Mouse (Mus musculus) adrenal gland, postnatal 10 days (tissue): ENCODE measurements at regions not wholly inside any gene's neighbourhood (a gene's known extent, or its start where the extent isn't known, plus 50 kb on each side); places are given as distances from the start of the nearest gene placed in this dataset.
A peak's percentile ranks its signal among the peaks of the same experiment; 100 is the strongest.

Experiments used
- DNase-seq: peaks from one replicate; pipeline ENCODE4 v3.0.0; 2021; ENCODE audit warnings: mixed read lengths

GRCm38 (mm10) chr14:31945125-31945524 is 83.7 kb upstream of the Galnt15 start:
- DNase-seq: peak; percentile 29

DNA sequence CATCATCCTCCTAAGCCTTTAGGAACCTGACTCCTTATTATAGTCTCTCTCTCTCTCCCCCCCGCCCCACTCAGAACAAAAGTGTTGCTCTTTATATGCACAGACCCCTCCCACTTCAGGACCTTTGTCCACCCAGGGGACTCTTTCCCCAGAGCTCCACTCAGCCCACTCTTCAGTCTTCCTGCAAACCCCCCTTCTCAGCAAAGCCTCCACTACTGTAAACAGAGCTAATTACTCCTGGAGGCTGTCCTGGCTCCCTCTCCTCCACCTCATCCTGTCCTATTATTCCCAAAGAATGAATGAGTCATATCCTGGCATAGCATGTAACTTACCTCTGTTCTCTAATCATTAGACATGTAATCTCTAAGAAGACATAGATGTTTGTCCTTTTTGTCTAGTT is 82.8 kb upstream of the Galnt15 start:
- DNase-seq: no peak

DNA sequence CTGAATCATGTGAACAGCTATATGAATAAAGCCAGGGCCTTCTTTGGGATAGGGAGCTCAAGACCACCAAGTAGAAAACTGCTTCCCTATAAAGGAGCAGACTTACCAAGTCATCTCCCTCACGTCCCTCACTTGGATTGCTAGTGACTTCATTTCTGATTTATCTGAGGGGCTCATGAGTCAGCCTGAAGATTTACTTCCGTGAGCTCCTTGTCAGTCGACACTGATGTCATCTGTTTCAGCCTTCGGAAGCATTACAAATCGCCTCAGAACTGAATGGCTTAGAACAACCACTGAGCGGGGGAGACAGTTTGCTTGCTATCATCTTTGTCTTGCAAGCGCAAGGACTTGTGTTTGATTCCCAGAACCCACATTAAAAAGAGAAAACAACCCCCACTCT is 81.5 kb upstream of the Galnt15 start:
- DNase-seq: no peak

DNA sequence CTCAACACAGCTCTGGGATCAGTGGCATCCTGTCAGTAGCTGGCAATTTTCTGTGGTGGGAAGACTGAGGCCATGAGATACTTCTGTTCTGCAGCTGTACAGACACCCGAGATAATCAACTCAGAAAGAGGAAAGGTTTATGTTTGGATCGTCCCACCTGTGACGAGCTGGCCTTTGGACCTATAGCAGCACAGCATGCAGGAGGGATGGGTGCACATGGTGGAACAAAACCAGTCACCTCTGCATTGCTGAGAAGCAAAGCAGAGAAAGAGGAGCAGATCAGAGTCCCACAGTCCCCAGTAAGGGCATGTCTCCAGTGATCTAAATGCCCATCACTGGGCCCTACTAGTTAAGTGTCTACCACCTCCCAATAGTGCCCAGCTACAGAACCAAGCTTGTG is 76.9 kb upstream of the Galnt15 start:
- no peak for DNase-seq

GRCm38 (mm10) chr14:31953783-31954182 is 75.0 kb upstream of the Galnt15 start:
- no peak for DNase-seq

GRCm38 (mm10) chr14:31954945-31955344 is 73.8 kb upstream of the Galnt15 start:
- DNase-seq: peak; percentile 90

DNA sequence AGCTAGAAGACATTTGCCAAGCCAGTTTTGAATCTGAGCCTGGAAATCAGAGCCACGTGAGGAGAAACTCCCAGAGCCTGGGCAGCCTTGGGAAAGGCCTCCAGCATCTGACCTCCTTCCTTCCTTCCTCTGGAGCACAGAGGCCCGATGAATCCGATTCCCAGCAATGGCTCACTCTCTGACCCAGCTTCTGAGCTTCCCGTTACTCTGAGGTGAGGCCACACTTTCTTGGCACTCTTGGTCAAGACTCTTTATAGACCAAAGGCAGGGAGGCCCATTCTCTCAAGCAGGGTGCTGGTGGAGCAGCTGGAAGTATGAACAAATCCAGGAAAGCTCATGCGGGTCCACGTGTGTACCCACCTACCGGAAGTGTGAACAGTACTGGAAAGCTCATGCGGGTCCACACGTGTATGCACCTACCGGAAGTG is 71.6 kb upstream of the Galnt15 start:
- peak; percentile 43 for DNase-seq

- DNase-seq: no peak
These were observed 68.5 kb upstream of the Galnt15 start for GRCm38 (mm10) chr14:31960201-31960854.

GRCm38 (mm10) chr14:31961442-31961841 is 67.3 kb upstream of the Galnt15 start:
- DNase-seq: no peak

GRCm38 (mm10) chr14:31963131-31963911 is 65.5 kb upstream of the Galnt15 start:
- no peak for DNase-seq

- no peak for DNase-seq
These were observed 64.7 kb upstream of the Galnt15 start for GRCm38 (mm10) chr14:31964076-31964475.

DNA sequence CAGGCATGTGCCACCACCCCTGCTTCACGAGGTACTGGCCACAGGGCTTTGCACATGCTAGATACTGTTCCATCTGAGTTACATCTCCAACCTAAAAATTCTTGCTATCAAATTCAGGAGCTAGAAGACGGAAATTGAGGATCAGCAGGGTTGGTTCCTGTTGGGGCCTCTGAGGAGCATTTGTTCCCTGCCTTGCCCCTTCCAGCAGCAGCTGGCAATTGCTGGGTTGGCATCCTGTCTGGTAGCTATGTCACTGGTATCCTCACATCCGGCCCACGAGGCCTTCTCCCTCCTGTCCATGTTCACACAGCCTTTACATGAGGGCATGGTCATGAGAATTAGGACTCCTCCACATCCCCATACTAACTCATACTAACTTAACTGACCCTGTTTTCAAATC is 64.0 kb upstream of the Galnt15 start:
- DNase-seq: no peak

- DNase-seq: no peak
These were observed 59.3 kb upstream of the Galnt15 start for GRCm38 (mm10) chr14:31969531-31969930.

DNA sequence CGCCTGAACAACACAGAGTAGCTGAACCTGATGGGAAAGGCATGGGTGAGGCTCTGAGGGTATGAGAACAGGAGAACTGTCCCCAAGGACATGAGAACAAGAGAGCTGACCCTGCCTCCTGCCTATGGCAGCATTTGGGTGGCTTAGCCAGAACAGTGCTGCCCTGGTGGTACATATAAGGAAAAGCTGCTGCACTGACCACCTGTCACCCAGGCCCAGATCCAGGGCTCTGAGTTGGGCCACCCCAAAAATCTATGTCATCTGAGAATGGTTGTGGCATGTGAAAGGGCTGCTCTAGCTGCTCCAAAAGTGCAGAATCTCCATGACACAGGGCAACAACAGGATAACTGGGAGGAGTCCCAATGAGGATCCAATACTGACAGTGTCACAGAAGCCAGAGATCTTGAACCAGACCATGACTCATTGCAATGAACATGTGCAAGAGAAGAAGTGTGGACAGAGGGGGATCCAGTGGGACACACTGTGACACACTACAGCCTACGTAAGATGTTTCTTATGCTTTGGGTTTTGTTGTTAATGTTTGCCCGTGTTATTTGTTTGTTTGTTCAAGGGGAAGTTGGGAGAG is 58.5 kb upstream of the Galnt15 start:
- DNase-seq: no peak

- DNase-seq: no peak
These were observed 57.9 kb upstream of the Galnt15 start for GRCm38 (mm10) chr14:31970851-31971250.

DNA sequence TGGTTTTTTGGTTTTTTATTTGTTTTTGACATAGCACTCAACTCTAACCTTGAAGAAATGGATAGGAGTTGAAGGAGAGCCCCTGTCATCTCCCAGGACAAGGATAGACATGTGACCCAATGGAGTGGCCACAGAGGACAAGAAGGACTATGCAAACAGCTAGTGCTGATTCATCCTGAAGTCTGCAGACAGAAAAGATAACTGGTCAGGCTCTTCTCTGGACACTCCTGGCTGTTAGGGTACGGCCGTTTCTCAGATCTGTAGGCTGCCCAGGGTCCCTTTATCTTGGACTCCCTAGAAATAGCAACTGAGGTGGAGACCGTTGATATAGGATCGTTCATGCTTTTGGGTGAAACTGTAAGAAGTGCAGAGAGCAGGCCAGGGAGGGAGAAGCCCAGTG is 55.1 kb upstream of the Galnt15 start:
- DNase-seq: no peak

GRCm38 (mm10) chr14:31978196-31978595 is 50.6 kb upstream of the Galnt15 start:
- DNase-seq: no peak

DNA sequence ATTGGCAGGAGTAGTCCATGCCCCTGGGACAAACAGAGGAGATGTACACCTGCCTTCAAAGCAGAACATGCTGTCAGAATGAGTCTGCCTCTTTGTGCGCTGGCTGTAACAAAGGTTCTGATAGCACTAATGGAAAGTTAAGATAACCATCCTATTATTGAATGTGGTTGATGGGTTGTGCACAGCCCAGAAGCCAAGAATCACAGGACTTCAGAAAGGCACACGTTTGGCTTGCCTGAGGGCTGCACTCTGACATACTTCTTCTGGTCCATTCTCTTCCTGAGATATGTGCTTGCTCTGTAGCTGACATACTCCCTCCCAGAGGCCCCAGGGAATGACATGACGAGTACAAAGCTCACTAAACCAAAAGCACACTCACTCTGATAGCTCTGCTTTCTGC is 50.1 kb upstream of the Galnt15 start:
- DNase-seq: no peak
